ENCODE assay signal across 27 mouse cellular contexts in the genomic region with DNA sequence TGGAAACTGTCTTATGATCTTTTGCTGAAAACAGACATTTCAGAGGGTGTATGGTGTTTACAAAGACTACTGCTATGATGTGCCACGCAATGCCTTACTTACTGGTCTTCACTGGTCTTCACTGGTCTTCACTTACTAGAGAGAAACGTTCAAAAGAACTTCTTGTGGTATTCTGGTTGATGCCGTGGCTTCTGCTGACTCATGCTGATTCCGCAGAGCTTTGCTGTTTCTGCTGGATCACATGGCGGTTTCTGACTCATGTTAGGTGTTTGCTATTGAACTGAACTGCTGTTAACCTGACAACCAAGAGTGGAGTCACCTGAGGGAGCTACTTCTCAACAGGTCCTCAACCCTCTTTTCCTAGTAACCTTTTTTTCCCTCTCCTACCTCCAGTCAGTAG. TPM values are rescaled to one million over a fixed set of nuclear protein-coding genes. Genes with fewer than 3 reads are reported as not detected.
DNase-seq lines count a peak whose midpoint lies in the region; ATAC-seq and TF ChIP-seq lines count a peak whose summit lies in the region.
"Had no signal": no experiment of that assay in that cellular context is flagged by ENCODE, and none has a peak within 500 bp of the region (broad histone marks: within the 10 kb centered on the region; RNA-seq: fewer than 3 reads in every experiment).

No protein-coding gene starts in this region.

- peaks cover 15% of the 10 kb centered on the region for H3K4me1 ChIP-seq in heart, embryonic 12.5 days (replicated peaks)
- H3K4me1 ChIP-seq in heart, adult 2 months (ENCODE audit: control insufficient read depth, insufficient read depth, low read length): no peaks in the 10 kb centered on the region
- peaks cover 9% of the 10 kb centered on the region; the same call in 1 of the 2 replicates for H3K4me1 ChIP-seq in liver, embryonic 12.5 days
- peaks cover 3% of the 10 kb centered on the region for H3K4me1 ChIP-seq in liver, embryonic 11.5 days (replicated peaks; ENCODE audit: control insufficient read depth, insufficient read depth, low read length)
- peaks cover 2 to 3% of the 10 kb centered on the region in 2 experiments; a peak in 1 of 4 replicates for H3K4me1 ChIP-seq in ES-E14 (ENCODE audit: control insufficient read depth in 2 of 2, insufficient read depth in 2 of 2, low read length in 2 of 2, poor library complexity in 1 of 2)

- 0 out of 2 replicates have a peak, but pooled peaks have one; percentile 48 for ATAC-seq in heart, embryonic 12.5 days (ENCODE audit: insufficient number of reproducible peaks, low FRiP score)
- ATAC-seq in liver, embryonic 12.5 days: 0 out of 2 replicates have a peak, but pooled peaks have one; percentile 35
- no peak for ATAC-seq in liver, embryonic 11.5 days (replicated peaks; ENCODE audit: low FRiP score)
- ATAC-seq: forebrain, embryonic 14.5 days; forebrain, embryonic 16.5 days had no signal

- in situ Hi-C loops in ES-E14 (cut with MboI; ENCODE audit: low sequenced_read_pairs in 2 of 2, unreplicated experiment in 2 of 2): no loop called here

- intact Hi-C loops in heart, adult 2 months (cut with DNase I): loop anchor here (10.0 kb wide), 1 partner anchor 130 kb away; no protein-coding TSS in a partner anchor

- no peak for DNase-seq in heart, adult 2 months
- DNase-seq in liver, embryonic 11.5 days (ENCODE audit: low spot score): no peak
- DNase-seq in ES-E14 (ENCODE audit: low read depth, low spot score): no peak
- DNase-seq in ZHBTc4 (ENCODE audit: low read depth, low spot score): peak; percentile 51
- no peak for DNase-seq in kidney, adult 9 months
- no peak for DNase-seq in layer of hippocampus, adult 9-10 months (ENCODE audit: low spot score)
- DNase-seq: adrenal gland, adult 2 months; adrenal gland, postnatal 10 days; adrenal gland, postnatal 25 days; cerebellum, adult 11 months; cerebellum, adult 18-20 months; cerebellum, adult 8-10 months; cerebellum, adult 9-11 months; cerebellum, postnatal 14 days; cerebellum, postnatal 36 days; embryo, embryonic 11 days had no signal

- no peak overlapping the region for H3K4me3 ChIP-seq in heart, embryonic 12.5 days
- no peak overlapping the region for H3K4me3 ChIP-seq in heart, adult 2 months
- no peak overlapping the region for H3K4me3 ChIP-seq in liver, embryonic 12.5 days
- no peak overlapping the region for H3K4me3 ChIP-seq in liver, embryonic 11.5 days (ENCODE audit: low read depth, low read length)
- H3K4me3 ChIP-seq in ES-E14 (ENCODE audit: insufficient read depth in 1 of 2, low read depth in 1 of 2, low read length in 2 of 2, poor library complexity in 1 of 2, severe bottlenecking in 1 of 2): no peak overlapping the region
- H3K4me3 ChIP-seq: embryonic facial prominence, embryonic 13.5 days; embryonic facial prominence, embryonic 15.5 days; erythroblast, embryonic 14.5 days; forebrain, embryonic 10.5 days; forebrain, embryonic 12.5 days had no signal

- no peak overlapping the region for H3K27ac ChIP-seq in heart, embryonic 12.5 days (ENCODE audit: poor library complexity, severe bottlenecking)
- no peak overlapping the region for H3K27ac ChIP-seq in heart, adult 2 months
- no peak overlapping the region for H3K27ac ChIP-seq in liver, embryonic 12.5 days
- H3K27ac ChIP-seq in liver, embryonic 11.5 days (ENCODE audit: low read depth, low read length): no peak overlapping the region
- no peak overlapping the region for H3K27ac ChIP-seq in ES-E14 (ENCODE audit: insufficient read depth, low read depth, low read length, poor library complexity, severe bottlenecking)
- H3K27ac ChIP-seq: embryonic facial prominence, embryonic 13.5 days; embryonic facial prominence, embryonic 15.5 days; forebrain, embryonic 10.5 days; forebrain, embryonic 12.5 days had no signal

- H3K79me2 ChIP-seq in heart, adult 2 months (replicated peaks; ENCODE audit: control insufficient read depth, insufficient read depth, low read length): no peaks in the 10 kb centered on the region

- TF ChIP-seq POLR2A in heart, adult 2 months (IDR thresholded peaks at IDR 0.05; ENCODE audit: insufficient read depth, low read depth, low read length): no peak

- no peak overlapping the region for H3K4me2 ChIP-seq in heart, embryonic 12.5 days
- H3K4me2 ChIP-seq in liver, embryonic 12.5 days: no peak overlapping the region
- H3K4me2 ChIP-seq in liver, embryonic 11.5 days: no peak overlapping the region
- H3K4me2 ChIP-seq: embryonic facial prominence, embryonic 13.5 days; embryonic facial prominence, embryonic 15.5 days; forebrain, embryonic 12.5 days had no signal

- TF ChIP-seq CTCF in heart, adult 2 months (IDR thresholded peaks at IDR 0.05): no peak

- no peak overlapping the region for H3K9ac ChIP-seq in heart, embryonic 12.5 days
- H3K9ac ChIP-seq in heart, adult 2 months (ENCODE audit: low read depth, low read length): no peak overlapping the region
- H3K9ac ChIP-seq in liver, embryonic 12.5 days: no peak overlapping the region
- H3K9ac ChIP-seq in liver, embryonic 11.5 days (ENCODE audit: low read depth, low read length): no peak overlapping the region
- H3K9ac ChIP-seq in ES-E14 (ENCODE audit: insufficient read depth, low read depth, low read length, poor library complexity, severe bottlenecking): no peak overlapping the region
- H3K9ac ChIP-seq: embryonic facial prominence, embryonic 13.5 days; embryonic facial prominence, embryonic 15.5 days; forebrain, embryonic 12.5 days had no signal

- H3K36me3 ChIP-seq in heart, embryonic 12.5 days: no peaks in the 10 kb centered on the region
- no peaks in the 10 kb centered on the region for H3K36me3 ChIP-seq in heart, adult 2 months (ENCODE audit: control insufficient read depth, insufficient read depth, low read length)
- H3K36me3 ChIP-seq in liver, embryonic 12.5 days: no peaks in the 10 kb centered on the region
- no peaks in the 10 kb centered on the region for H3K36me3 ChIP-seq in liver, embryonic 11.5 days (ENCODE audit: control insufficient read depth, insufficient read depth, low read length)
- no peaks in the 10 kb centered on the region for H3K36me3 ChIP-seq in ES-E14 (ENCODE audit: control insufficient read depth, insufficient read depth, low read length, poor library complexity, severe bottlenecking)
- H3K36me3 ChIP-seq: embryonic facial prominence, embryonic 13.5 days; embryonic facial prominence, embryonic 15.5 days; forebrain, embryonic 10.5 days; forebrain, embryonic 12.5 days had no signal

- peaks cover 34% of the 10 kb centered on the region for H3K27me3 ChIP-seq in heart, embryonic 12.5 days (replicated peaks)
- no peaks in the 10 kb centered on the region; the same call in 1 of the 2 replicates for H3K27me3 ChIP-seq in heart, adult 2 months (ENCODE audit: control insufficient read depth, insufficient read depth, low read length)
- peaks cover 37% of the 10 kb centered on the region for H3K27me3 ChIP-seq in liver, embryonic 12.5 days (replicated peaks)
- H3K27me3 ChIP-seq in liver, embryonic 11.5 days (replicated peaks; ENCODE audit: control insufficient read depth, insufficient read depth, low read length): peaks cover 33% of the 10 kb centered on the region

- WGBS in heart, embryonic 12.5 days: 77% methylated on average over 5 of the region's 5 CpGs
- 80% methylated on average over 5 of the region's 5 CpGs for WGBS in heart, adult 2 months
- WGBS in liver, embryonic 12.5 days (ENCODE audit: insufficient replicate concordance): 48% methylated on average over 5 of the region's 5 CpGs
- 59% methylated on average over 5 of the region's 5 CpGs for WGBS in liver, embryonic 11.5 days

- H3K9me3 ChIP-seq in heart, embryonic 12.5 days (replicated peaks): 0 out of 2 replicates have a peak, but pooled peaks cover 3% of the 10 kb centered on the region
- no peaks in the 10 kb centered on the region for H3K9me3 ChIP-seq in liver, embryonic 12.5 days (replicated peaks)
- no peaks in the 10 kb centered on the region for H3K9me3 ChIP-seq in liver, embryonic 11.5 days (ENCODE audit: control insufficient read depth, low read length)
- H3K9me3 ChIP-seq in ES-E14 (ENCODE audit: control insufficient read depth, insufficient read depth, low read depth, low read length): no peaks in the 10 kb centered on the region
- H3K9me3 ChIP-seq: embryonic facial prominence, embryonic 13.5 days; embryonic facial prominence, embryonic 15.5 days; forebrain, embryonic 10.5 days; forebrain, embryonic 12.5 days had no signal

- no peak for TF ChIP-seq EP300 in heart, adult 2 months (IDR thresholded peaks at IDR 0.05; ENCODE audit: insufficient read depth, low read depth, low read length)

TF ChIP-seq in ES-E14, 5 proteins besides CTCF, POLR2A, EP300 and RAD21:
- no peak for TF ChIP-seq CHD2 (IDR thresholded peaks at IDR 0.05; ENCODE audit: low read depth, low read length)
- TF ChIP-seq HCFC1 (IDR thresholded peaks at IDR 0.05; ENCODE audit: borderline replicate concordance, insufficient read depth, low read length): no peak
- peak; percentile 92 for TF ChIP-seq MAFK (IDR thresholded peaks at IDR 0.05; ENCODE audit: insufficient read depth, low read depth, low read length)
- TF ChIP-seq ZNF384 (IDR thresholded peaks at IDR 0.05; ENCODE audit: low read depth, low read length): no peak
- TF ChIP-seq ZC3H11A (IDR thresholded peaks at IDR 0.05; ENCODE audit: borderline replicate concordance, low read depth, low read length): no peak

RNA-seq across cellular contexts. Expression of a gene that starts 1.9 kb away (rescaled TPM):
- 0.57 and 0.80 TPM in 2 replicates for polyA plus RNA-seq in heart, embryonic 12.5 days (2016; fragmentation: Nextera tagmentation; extraction: Ambion mirVana)
- 1 to 10 TPM; 2.7 to 3.5 TPM for total RNA-seq in heart, adult 2 months (2021)
- 0.90 and 1.7 TPM in 2 replicates for polyA plus RNA-seq in heart, adult 2 months (2012; rRNA removed)
- 0.17 TPM in 1 of 2 replicates, not detected in the other for polyA plus RNA-seq in liver, embryonic 12.5 days (2016; fragmentation: Nextera tagmentation; extraction: Ambion mirVana)
- polyA plus RNA-seq in liver, embryonic 11.5 days (2014; fragmentation: Nextera tagmentation; extraction: Ambion mirVana): 0.13 and 0.26 TPM in 2 replicates
- not detected in 2 replicates for total RNA-seq in ES-E14 (2012; rRNA removed)
- total RNA-seq: adrenal gland, adult 2 months; common myeloid progenitor, adult 5-6 weeks; MEL had no signal
